Mouse (Mus musculus) kidney, adult 11 months (tissue): ENCODE results near the gene Srsf12.
A peak's percentile ranks its signal among the peaks of the same experiment; 100 is the strongest.

Experiments used
- DNase-seq: peaks from one replicate; pipeline ENCODE4 v3.0.0; 2022

Gene Srsf12

DNA sequence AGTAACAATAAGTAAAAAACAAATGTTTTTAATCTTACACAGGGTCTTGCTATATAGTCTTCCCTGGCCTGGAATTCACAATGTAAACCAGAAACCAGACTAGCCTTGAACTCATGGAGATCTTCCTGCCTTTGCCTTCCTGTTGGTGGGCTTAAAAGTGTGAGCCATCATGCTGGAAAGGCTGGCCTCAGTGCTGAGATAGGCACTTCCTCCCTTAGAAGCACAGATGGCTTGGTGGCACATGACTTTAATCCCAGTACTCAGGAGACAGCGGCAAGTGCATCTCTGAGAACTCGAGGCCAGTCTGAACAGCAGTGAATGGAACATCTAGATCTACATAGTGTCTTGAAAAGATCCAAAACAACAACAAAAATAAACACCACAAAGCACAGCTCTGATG, 42.1 kb downstream of the Srsf12 start:
- no peak for DNase-seq

GRCm38 (mm10) chr4:33254706-33255105, 45.9 kb downstream of the Srsf12 start:
- DNase-seq = no peak

DNA sequence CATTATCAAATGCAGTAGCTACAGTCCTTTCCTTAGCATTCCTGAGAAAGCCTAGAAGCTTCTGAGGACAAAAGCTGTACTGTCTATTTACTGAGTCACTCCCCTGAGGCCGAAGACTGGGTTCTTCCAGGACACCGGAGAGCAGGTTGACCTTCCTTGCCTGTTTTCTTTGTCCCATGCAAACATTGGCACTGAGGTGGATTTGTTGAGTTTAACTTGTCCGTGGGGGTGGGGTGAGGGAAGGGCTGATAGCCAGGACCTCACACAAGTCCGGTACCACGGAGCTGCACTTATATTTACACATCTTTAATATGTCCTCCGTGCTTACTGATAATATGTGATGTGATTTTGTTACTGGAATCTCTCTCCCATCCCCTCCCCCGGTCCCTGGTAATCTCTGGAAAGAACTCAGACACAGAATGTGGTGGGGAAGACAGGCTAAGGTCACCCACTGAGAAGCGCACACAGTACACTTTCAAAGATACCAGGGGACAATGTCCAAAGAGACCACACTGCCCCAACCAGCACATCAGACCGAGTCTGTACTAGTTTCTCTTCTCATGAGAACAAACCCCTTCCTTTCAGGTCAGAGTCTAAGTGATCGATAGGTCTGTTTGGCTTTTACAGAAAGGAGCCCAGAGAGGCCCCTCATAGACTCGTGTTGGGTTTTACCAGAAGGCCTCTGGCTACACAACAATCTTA, 48.6 kb downstream of the Srsf12 start:
- DNase-seq = peak; percentile 26

DNA sequence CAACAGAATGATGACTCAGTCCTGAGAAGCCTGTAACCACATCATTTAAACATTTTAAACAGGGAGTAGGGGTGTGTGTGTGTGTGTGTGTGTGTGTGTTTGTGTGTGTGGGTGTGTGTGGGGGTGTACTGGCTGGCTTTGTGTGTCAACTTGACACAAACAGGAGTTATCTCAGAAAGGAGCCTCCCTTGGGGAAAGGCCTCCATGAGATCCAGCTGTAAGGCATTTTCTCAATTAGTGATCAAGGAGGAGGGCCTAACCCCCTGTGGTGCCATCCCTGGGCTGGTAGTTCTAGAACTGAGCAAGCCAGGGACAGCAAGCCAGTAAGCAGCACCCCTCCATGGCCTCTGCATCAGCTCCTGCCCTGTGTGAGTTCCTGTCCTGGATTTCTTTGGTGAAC, 51.5 kb downstream of the Srsf12 start:
- DNase-seq = no peak

- DNase-seq = peak; percentile 97
These were observed 52.5 kb downstream of the Srsf12 start for GRCm38 (mm10) chr4:33261311-33261753.

GRCm38 (mm10) chr4:33262897-33263296, 54.1 kb downstream of the Srsf12 start:
- DNase-seq = no peak

GRCm38 (mm10) chr4:33264979-33265726, 56.4 kb downstream of the Srsf12 start:
- no peak for DNase-seq

- no peak for DNase-seq
These were observed 61.9 kb downstream of the Srsf12 start for GRCm38 (mm10) chr4:33270386-33271314.

DNA sequence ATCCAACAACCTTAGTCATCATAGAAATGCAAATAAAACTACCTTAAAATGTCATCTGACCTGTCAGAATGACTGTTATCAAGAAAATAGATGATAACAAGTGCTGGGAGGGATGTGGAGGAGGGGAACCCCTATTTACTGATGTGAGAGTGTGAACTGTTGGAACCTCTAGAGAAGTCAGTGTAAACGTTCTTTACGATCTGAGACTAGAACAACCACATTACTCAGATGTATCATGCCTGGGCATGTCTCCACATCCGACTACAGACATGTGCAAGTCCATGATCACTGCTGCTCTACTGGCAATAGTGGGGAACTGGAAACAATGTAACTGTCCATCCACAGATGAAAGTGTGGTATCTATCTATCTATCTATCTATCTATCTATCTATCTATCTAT, 64.6 kb downstream of the Srsf12 start:
- DNase-seq = no peak

GRCm38 (mm10) chr4:33281891-33282685, 73.3 kb downstream of the Srsf12 start:
- no peak for DNase-seq
